Mouse (Mus musculus): Measurements from ENCODE around the gene Ubp1. TPM values are rescaled to one million over a fixed set of nuclear protein-coding genes. Genes with fewer than 3 reads are reported as not detected.
A peak's percentile ranks its signal among the peaks of the same experiment; 100 is the strongest.

Gene Ubp1
- polyA plus RNA-seq, 1 experiment from 2014 or later: 23.7 TPM

GRCm38 (mm10) chr9:113963718-113964117, 33.0 kb downstream of the Ubp1 start:
- no peak overlapping the region for H3K4me3 ChIP-seq (replicated peaks; ENCODE audit: low read depth, low read length)
- no peak overlapping the region for H3K9ac ChIP-seq (ENCODE audit: low read depth, low read length)
- H3K27me3 ChIP-seq (ENCODE audit: insufficient read depth, low read length): no peaks in the 10 kb centered on the region
- H3K36me3 ChIP-seq (ENCODE audit: insufficient read depth, low read length): peaks cover 66% of the 10 kb centered on the region
- TF ChIP-seq CTCF (IDR thresholded peaks at IDR 0.05; ENCODE audit: low read depth): no peak
- no peaks in the 10 kb centered on the region for H3K9me3 ChIP-seq (replicated peaks; ENCODE audit: low read length)
- no peak for DNase-seq (ENCODE audit: low spot score)
- H3K4me1 ChIP-seq (replicated peaks; ENCODE audit: insufficient read depth, low read length): no peaks in the 10 kb centered on the region
- no peak overlapping the region for H3K4me2 ChIP-seq (ENCODE audit: low read length)
- H3K27ac ChIP-seq: no peak overlapping the region
- ATAC-seq (replicated peaks; ENCODE audit: low FRiP score, low read depth): no peak

DNA sequence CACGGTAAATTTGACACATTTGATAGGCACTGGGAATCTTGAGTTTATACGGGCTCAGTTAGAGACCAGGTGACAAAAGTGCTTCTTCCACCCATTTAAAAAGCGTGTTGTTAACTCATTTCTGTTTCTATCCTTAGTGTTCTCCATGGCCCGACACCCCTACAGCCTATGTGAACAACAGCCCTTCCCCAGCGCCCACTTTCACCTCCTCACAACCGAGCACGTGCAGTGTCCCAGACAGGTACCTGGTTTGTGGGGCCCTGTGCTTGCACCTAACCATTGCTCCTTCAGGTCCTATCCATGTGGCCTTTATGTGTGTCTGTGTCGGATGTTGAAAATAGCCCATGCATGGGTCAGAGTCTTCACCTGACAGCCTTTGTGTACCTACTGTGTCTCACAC, 33.7 kb downstream of the Ubp1 start:
- Histone ChIP-seq H3K36me3 (ENCODE audit: insufficient read depth, low read length) (peaks cover 68% of the 10 kb centered on the region), H3K4me3 (replicated peaks; ENCODE audit: low read depth, low read length) (no peak overlapping the region), H3K27ac (no peak overlapping the region), H3K9ac (ENCODE audit: low read depth, low read length) (no peak overlapping the region), H3K4me1 (replicated peaks; ENCODE audit: insufficient read depth, low read length) (no peaks in the 10 kb centered on the region), H3K27me3 (ENCODE audit: insufficient read depth, low read length) (no peaks in the 10 kb centered on the region), H3K4me2 (ENCODE audit: low read length) (no peak overlapping the region), H3K9me3 (replicated peaks; ENCODE audit: low read length) (no peaks in the 10 kb centered on the region)
- no peak for DNase-seq (ENCODE audit: low spot score)
- WGBS: 96% methylated on average over 8 of the region's 8 CpGs
- ATAC-seq (replicated peaks; ENCODE audit: low FRiP score, low read depth): no peak
- no peak for TF ChIP-seq CTCF (IDR thresholded peaks at IDR 0.05; ENCODE audit: low read depth)

GRCm38 (mm10) chr9:113966838-113967237, 36.1 kb downstream of the Ubp1 start:
- TF ChIP-seq CTCF (IDR thresholded peaks at IDR 0.05; ENCODE audit: low read depth): no peak
- Histone ChIP-seq H3K27ac (no peak overlapping the region), H3K9me3 (replicated peaks; ENCODE audit: low read length) (no peaks in the 10 kb centered on the region), H3K27me3 (ENCODE audit: insufficient read depth, low read length) (no peaks in the 10 kb centered on the region), H3K4me2 (ENCODE audit: low read length) (no peak overlapping the region), H3K4me1 (replicated peaks; ENCODE audit: insufficient read depth, low read length) (no peaks in the 10 kb centered on the region), H3K4me3 (replicated peaks; ENCODE audit: low read depth, low read length) (no peak overlapping the region), H3K9ac (ENCODE audit: low read depth, low read length) (no peak overlapping the region), H3K36me3 (ENCODE audit: insufficient read depth, low read length) (peaks cover 71% of the 10 kb centered on the region)
- DNase-seq (ENCODE audit: low spot score) (no peak), ATAC-seq (replicated peaks; ENCODE audit: low FRiP score, low read depth) (no peak)
- 92% methylated on average over 4 of the region's 4 CpGs for WGBS

DNA sequence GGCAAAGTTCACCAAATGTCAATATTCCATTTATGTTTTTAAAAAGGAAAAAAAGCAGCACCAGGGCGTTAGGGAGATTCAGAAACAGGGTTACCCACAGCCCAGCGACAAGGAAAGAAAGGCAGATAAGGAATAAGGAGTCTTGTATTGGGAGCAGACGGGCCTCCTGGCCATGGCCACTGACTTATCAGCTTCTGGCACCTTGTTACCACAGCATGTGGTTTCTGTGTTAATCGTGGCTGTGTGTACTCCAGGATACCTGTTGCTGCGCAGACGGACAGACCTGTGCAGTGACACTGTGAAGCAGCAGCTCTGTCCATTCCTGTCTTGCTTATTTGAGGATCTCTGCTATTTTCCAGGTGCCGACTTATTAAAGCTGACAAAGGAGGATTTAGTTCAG, 38.2 kb downstream of the Ubp1 start:
- 90% methylated on average over 7 of the region's 7 CpGs for whole genome bisulfite sequencing
- DNase-seq (ENCODE audit: low spot score) (no peak), ATAC-seq (replicated peaks; ENCODE audit: low FRiP score, low read depth) (no peak)
- no peak overlapping the region for H3K27ac ChIP-seq
- no peak for TF ChIP-seq CTCF (IDR thresholded peaks at IDR 0.05; ENCODE audit: low read depth)
- H3K36me3 ChIP-seq (ENCODE audit: insufficient read depth, low read length): peaks cover 65% of the 10 kb centered on the region
- no peaks in the 10 kb centered on the region for H3K27me3 ChIP-seq (ENCODE audit: insufficient read depth, low read length)
- H3K4me2 ChIP-seq (ENCODE audit: low read length): no peak overlapping the region
- no peaks in the 10 kb centered on the region for H3K4me1 ChIP-seq (replicated peaks; ENCODE audit: insufficient read depth, low read length)
- no peak overlapping the region for H3K9ac ChIP-seq (ENCODE audit: low read depth, low read length)
- H3K9me3 ChIP-seq (replicated peaks; ENCODE audit: low read length): no peaks in the 10 kb centered on the region
- no peak overlapping the region for H3K4me3 ChIP-seq (replicated peaks; ENCODE audit: low read depth, low read length)

- peaks cover 65% of the 10 kb centered on the region for H3K36me3 ChIP-seq (ENCODE audit: insufficient read depth, low read length)
Observed at GRCm38 (mm10) chr9:113969399-113969798, 38.7 kb downstream of the Ubp1 start.

GRCm38 (mm10) chr9:113970041-113970440, 39.3 kb downstream of the Ubp1 start:
- Histone ChIP-seq H3K4me1 (replicated peaks; ENCODE audit: insufficient read depth, low read length) (no peaks in the 10 kb centered on the region), H3K27me3 (ENCODE audit: insufficient read depth, low read length) (no peaks in the 10 kb centered on the region), H3K4me3 (replicated peaks; ENCODE audit: low read depth, low read length) (no peak overlapping the region), H3K4me2 (ENCODE audit: low read length) (no peak overlapping the region), H3K9me3 (replicated peaks; ENCODE audit: low read length) (no peaks in the 10 kb centered on the region), H3K27ac (no peak overlapping the region), H3K9ac (ENCODE audit: low read depth, low read length) (no peak overlapping the region), H3K36me3 (ENCODE audit: insufficient read depth, low read length) (peaks cover 65% of the 10 kb centered on the region)
- WGBS: 72% methylated on average over 14 of the region's 14 CpGs
- ATAC-seq (replicated peaks; ENCODE audit: low FRiP score, low read depth): 0 out of 2 replicates have a peak, but pooled peaks have one; percentile 43
- no peak for TF ChIP-seq CTCF (IDR thresholded peaks at IDR 0.05; ENCODE audit: low read depth)
- DNase-seq (ENCODE audit: low spot score): peak; percentile 15

More at GRCm38 (mm10) chr9:113969399-113969798, 38.7 kb downstream of the Ubp1 start:
- no peak for ATAC-seq (replicated peaks; ENCODE audit: low FRiP score, low read depth)
- WGBS: 94% methylated on average over 8 of the region's 8 CpGs
- Histone ChIP-seq H3K4me1 (replicated peaks; ENCODE audit: insufficient read depth, low read length) (no peaks in the 10 kb centered on the region), H3K9me3 (replicated peaks; ENCODE audit: low read length) (no peaks in the 10 kb centered on the region), H3K27ac (no peak overlapping the region), H3K4me3 (replicated peaks; ENCODE audit: low read depth, low read length) (no peak overlapping the region), H3K4me2 (ENCODE audit: low read length) (no peak overlapping the region), H3K9ac (ENCODE audit: low read depth, low read length) (no peak overlapping the region), H3K27me3 (ENCODE audit: insufficient read depth, low read length) (no peaks in the 10 kb centered on the region)
- no peak for DNase-seq (ENCODE audit: low spot score)
- no peak for TF ChIP-seq CTCF (IDR thresholded peaks at IDR 0.05; ENCODE audit: low read depth)

DNA sequence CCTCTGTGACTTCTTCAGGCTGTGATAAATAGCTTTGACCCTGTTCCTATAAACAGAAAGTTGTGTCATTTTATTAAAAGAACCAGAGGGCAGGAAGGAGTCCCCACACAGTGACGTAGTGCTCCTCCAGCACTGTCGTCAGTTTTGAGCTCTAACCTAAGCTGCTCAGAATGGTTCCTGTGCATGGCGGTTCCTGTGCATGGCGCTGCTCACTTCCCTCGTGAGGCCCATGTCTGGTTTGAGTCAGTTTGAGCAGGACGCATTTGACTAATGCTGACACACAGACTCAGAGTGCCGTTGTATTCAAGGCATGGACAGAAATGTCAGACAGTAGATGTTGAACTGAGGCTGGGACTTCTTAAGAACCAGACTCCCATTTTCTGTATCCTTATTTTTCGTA, 40.9 kb downstream of the Ubp1 start:
- 79% methylated on average over 8 of the region's 8 CpGs for WGBS
- no peak overlapping the region for H3K4me2 ChIP-seq (ENCODE audit: low read length)
- TF ChIP-seq CTCF (IDR thresholded peaks at IDR 0.05; ENCODE audit: low read depth): no peak
- no peaks in the 10 kb centered on the region for H3K27me3 ChIP-seq (ENCODE audit: insufficient read depth, low read length)
- no peak overlapping the region for H3K9ac ChIP-seq (ENCODE audit: low read depth, low read length)
- ATAC-seq (replicated peaks; ENCODE audit: low FRiP score, low read depth) (no peak), DNase-seq (ENCODE audit: low spot score) (no peak)
- no peaks in the 10 kb centered on the region for H3K4me1 ChIP-seq (replicated peaks; ENCODE audit: insufficient read depth, low read length)
- H3K36me3 ChIP-seq (ENCODE audit: insufficient read depth, low read length): peaks cover 70% of the 10 kb centered on the region
- H3K27ac ChIP-seq: no peak overlapping the region
- H3K9me3 ChIP-seq (replicated peaks; ENCODE audit: low read length): no peaks in the 10 kb centered on the region
- H3K4me3 ChIP-seq (replicated peaks; ENCODE audit: low read depth, low read length): no peak overlapping the region
